Mouse (Mus musculus): ENCODE measurements around the gene Ndufb10. TPM values are rescaled to one million over a fixed set of nuclear protein-coding genes. Genes with fewer than 3 reads are reported as not detected.

Ndufb10 gene
- 418 and 458 TPM in 2 replicates for total RNA-seq (2021)
- long read RNA-seq, experiment 1, transcript Ndufb10-204 (2 exons, 430 nt) = minor isoform, 16 of 449 reads
- long read RNA-seq, experiment 1, transcript Ndufb10-201 (4 exons, 732 nt) = major isoform, 412 of 449 reads
- long read RNA-seq, experiment 1, partial matches to known transcripts = 10 of 449 reads
- long read RNA-seq, experiment 1, other reads (novel, unspliced or antisense) = 9 of 449 reads
- long read RNA-seq, experiment 2, transcript Ndufb10-201 (4 exons, 732 nt) = major isoform, 493 of 551 reads
- long read RNA-seq, experiment 2, transcript Ndufb10-204 (2 exons, 430 nt) = minor isoform, 26 of 551 reads
- long read RNA-seq, experiment 2, partial matches to known transcripts = 12 of 551 reads
- long read RNA-seq, experiment 2, other reads (novel, unspliced or antisense) = 17 of 551 reads

DNA sequence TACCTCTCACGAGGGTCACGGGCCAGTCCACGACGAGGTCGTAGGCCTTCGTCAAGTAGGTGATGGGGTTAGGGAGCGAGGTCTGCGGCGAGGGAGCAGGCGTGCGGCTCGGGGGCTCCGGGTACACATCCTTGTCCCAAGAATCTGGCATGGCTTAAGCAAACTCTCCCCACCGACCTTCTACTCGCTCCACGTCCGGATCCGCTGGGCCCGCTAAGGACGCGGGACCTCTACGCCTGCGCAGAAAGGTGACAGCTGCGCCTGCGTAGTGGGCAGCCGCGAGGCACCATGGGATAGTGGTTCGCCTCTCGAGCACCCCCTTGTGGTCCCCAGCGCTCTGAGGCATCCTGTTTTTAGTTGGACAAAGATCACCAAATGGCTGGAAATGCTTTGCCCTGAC is at the start of gene Ndufb10:
Gene Ndufb10, minus strand, starts transcription at position 295 of the 400 bp plus-strand sequence.
- DNase-seq = peak; percentile 98

DNA sequence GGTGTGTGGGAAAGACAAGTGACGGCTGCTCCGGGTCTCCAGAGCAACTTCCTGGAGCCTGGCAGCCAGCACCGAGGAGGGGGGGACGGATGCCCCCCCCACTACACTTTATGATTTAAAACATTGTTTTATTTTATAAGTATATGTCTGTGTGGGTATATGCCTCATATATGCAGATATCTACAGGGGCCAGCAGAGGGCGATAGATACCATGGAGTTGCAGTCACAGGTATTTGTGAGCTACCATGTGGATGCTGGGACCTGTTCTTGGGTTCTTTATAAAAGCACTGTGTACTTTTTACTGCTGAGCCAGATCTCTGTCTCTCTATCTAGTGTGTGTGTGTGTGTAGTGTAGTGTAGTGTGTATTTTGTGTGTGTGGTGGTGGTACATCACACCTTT is 49.0 kb upstream of the Ndufb10 start:
- DNase-seq = no peak

DNA sequence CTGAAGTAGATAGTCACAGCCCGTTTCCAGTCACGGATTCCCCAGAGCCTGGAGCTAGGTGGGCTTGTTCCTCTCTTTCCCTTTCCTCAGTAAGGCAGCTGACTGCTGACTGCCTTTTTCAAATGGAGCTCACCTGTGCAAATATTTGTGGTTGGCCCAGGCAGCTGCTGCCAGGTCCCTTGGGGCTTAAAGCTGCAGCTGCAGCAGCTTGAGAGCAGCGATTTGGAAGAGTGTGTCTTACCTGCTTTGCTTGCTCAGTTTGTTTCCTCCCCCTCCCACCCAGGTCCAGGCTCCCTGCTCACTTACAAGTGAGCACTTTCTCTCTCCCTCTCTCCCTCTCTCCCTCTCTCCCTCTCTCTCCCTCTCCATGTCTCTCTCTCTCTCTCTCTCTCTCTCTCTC is 44.9 kb upstream of the Ndufb10 start:
- no peak for DNase-seq

DNA sequence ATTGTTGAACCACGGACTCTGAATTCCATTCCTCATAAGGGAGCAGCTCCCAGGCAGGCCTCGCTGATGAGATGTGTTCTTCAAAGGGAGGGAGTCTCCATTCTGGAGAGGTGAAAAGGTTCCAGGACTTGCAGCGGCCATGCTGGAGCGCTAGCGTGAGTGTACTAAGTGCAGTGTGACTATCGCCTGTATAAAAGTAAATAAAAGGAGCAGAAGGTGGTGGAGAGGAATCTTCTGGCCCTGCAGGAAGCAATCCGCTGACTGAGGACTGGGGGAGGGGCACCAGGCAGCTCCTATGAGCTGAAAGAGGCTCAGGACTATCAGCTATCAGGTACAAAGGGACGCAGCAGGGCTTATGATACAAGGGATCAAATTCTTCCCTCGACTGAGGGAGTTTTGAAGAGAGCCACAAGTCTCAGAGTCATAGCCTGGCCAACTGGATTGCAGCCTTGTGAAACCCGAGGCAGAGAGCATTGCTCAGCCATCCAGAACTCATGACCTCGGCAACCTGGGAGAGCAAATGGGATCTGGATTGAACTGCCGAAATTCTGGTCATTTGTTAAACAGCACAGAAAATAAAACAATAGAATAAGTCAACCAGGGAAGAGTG is 42.1 kb upstream of the Ndufb10 start:
- no peak for DNase-seq

DNA sequence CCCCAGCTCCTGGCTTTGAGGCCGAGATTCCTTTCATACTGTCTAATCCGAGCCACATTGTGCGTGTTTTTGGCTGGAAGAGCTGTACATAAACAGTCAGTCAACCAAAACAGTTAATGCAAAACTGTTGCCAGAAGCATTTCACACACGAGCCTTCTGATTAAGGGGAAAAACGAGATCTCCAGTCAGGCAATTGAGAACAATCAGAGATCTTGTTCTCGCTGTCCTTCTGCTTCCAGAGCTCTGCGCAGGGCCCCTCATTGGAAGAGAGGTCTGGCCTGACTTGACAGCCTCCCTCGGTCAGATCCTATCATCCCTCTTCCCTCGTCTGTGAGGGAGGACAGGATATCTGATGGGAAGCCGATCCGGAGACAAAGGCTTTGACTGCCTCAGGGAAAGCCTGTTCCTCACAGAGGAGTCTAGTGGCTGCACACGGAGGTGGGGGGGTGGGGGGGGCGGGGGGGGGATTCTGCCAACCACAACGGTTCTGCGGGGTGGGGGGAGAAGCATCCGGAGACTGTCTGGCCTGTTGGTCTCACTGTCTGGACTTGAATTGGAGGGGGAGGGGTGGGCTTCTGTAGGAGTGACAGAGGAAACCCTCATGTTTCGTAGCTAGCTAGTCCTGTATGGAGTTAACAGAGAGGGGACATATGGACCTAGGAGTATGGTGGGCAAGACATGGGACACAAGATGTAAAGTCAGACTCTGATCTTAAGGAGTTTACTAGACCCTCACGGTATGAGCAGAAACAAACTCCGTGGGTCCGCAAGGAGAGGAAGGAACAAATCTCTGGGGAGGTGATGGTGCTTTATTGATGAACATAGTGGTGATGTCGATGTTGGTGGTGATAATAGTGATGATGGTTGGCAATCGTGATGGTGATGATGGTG is 41.0 kb upstream of the Ndufb10 start:
- peak; percentile 18 for DNase-seq

DNA sequence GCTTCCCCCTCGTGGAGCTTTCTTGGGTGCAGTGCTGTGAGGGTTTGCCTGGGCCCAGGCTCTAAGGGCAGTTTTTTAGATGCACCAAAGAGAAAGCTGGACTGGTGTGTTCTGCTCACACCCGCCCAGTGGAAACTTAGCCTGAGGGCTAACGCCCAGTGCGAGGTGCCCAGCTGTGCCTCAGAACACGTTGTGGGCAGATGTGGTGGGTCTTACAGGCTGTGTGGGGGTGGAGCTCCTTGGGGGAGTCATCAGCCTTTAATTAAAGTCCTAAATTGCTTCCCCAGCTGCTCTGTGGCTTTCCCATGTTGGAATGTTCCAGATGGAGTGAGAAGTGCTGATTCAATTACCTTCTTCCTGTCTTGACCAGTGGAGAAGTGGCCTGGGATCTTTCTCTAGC is 36.8 kb upstream of the Ndufb10 start:
- DNase-seq = no peak

DNA sequence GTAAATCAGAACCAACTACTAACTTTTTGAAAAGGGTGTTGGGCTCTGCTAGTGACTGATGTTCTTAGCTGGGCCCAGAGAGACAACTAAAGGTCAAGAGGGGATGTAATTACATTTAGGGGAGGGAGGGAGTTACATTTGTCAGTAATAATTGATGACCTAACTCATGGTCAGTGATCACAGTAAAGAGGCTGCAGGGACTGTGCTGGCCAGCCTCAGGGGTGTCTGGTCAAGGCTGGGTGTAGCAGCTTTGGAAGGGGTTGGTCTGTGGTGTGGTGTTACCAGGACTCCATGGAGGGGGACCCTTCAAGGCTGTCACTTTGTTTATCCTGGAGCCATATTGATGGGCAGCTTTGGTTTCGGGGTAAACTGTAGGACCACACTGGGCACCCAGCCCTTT is 33.1 kb upstream of the Ndufb10 start:
- DNase-seq = no peak

DNA sequence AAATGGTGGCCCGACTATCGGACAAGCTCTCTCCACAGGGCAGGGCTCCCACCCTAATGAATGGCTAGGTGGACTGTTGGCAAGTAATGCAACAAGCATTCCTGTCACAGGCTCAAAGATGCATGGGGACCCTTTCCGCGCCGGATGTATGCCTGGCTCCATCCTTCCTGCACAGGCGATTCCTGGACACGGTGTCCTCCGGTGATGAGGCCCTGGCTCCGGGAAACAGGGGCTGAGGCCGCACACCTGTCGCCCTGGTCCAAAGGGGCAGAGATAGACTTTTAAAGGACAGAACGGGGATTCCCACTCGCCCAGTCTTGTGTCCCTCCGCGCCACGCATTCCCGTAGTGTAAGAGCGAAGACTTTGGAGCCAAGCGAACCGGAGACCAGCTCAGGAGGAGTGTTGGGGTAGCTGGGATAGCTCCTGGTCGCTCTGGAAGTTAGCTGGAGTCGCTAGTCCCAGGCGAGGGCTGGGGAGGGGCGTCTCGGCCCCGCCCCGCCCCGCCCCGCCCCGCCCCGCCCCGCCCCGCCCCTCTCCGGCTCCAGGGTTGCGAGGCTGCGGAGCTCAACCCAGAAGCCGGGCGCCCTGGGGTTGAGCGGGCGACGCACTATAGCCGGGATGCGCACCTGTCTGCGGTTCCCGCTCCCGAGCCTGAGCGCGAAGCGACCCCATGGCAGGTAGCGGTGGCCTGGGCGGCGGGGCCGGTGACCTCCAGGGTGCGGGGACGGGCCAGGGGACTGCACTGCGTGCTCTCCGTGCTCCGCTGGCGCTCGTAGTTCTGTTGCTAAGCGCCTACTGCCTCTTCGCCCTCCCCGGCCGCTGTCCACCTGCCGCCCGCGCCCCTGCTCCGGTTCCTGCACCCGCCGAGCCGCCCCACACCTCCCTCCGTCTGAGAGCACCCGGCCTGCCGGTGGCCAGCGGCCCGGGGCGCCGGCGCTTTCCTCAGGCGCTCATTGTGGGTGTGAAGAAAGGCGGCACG is 28.4 kb upstream of the Ndufb10 start, which contains the start of gene Hs3st6:
Gene Hs3st6, plus strand, starts transcription at position 574 of the 980 bp plus-strand sequence.
- peak; percentile 48 for DNase-seq

DNA sequence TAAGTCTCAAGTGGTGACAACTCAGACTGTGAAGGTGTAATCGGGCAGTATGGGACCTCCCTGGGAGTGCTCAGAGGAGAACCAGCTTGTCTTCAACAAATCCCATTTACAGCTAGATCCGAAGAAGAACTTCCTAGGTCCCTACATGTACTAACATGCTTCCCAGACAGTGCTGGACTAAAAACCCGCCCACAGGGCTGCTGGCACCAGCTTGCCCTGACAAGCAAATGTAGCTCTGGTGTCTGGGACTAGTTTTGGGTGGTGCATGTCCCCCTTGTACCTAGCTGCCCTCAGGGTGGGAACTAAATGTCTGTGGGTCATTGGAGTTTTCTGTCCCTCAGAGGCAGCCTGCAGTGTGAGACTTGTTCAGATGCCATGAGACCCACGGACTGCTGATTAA is 27.2 kb upstream of the Ndufb10 start:
- DNase-seq = no peak

DNA sequence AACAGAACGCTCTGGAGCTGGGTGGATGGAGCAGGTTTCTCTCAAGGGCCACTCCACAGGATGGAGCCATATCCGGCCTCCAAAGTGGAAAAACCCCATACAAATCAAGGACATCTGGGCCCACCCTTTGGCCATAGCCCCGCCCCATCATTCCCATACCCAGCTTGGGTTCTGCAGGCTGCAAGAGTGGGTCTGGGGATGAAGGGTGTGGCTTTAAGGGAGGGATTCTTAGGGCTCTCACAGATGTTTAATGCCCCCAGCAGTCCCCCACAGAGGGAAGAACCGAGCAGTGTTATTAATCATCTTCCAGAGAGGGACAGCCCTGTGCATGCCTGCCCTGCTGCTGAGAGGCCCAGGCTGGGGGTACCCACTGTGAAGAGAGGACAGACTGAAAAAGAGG is 22.7 kb upstream of the Ndufb10 start:
- DNase-seq = no peak

DNA sequence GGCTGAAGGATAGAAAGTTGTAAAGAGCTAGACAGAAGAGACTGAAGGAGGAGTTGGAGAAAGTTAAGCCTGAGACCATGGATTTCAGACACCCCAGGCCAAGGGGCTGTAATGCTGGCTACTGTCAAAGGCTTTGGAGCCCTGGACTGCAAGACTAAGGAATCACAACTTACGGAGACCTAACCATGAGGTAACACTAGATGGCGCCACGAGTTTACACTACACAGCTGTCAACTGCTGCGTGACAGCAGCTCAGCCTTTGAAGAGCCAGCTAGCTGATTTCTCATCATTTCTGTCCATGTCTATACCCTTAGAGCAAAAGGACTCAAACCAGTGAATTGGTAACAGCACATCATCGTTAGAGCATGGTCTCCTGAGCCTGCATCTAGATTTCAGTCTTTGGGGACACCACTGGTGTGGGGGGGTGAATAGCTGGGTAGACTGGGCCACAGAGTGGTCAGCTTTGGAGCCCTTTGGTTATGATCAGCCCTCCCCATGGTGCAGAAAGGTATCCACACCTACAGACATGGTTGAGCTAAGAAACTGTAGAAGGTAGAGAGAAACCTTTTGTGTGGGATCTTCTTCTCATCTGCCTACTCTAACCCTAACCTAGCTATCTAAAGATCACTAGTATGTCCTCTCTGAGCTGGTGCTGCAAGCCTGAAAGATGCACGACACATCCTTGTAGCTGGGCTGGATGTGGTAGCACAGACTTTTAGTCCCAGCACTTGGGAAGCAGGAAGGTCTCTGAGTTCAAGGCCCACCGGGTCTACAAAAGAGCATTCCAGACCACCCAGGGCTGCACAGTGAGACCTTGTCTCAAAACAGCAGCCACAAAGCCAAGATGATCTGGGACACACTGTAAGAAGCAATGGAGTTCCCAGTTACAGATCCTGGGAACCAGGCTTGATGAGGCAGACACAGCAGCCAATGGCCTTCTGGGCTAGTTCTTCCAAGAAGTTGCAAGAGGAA is 21.5 kb upstream of the Ndufb10 start:
- DNase-seq = peak; percentile 90

DNA sequence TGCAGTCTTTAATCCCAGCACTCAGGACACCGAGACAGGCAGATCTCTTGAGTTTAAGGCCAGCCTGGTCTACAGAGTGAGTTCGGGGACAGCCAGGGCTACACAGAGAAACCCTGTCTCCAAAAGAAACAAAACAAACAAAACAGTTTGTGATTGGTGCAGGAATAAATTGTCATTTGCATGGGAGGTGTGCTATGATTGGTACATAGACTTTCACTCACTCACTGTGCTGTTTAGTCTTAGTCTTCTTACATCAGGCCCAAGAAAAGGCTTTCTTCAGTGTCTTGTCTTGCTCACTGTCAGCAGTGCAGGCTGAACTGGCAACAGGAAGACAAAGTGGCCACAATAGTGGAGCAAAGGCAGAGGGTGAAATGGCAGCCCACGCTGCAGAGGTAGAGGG is 20.1 kb upstream of the Ndufb10 start:
- no peak for DNase-seq

DNA sequence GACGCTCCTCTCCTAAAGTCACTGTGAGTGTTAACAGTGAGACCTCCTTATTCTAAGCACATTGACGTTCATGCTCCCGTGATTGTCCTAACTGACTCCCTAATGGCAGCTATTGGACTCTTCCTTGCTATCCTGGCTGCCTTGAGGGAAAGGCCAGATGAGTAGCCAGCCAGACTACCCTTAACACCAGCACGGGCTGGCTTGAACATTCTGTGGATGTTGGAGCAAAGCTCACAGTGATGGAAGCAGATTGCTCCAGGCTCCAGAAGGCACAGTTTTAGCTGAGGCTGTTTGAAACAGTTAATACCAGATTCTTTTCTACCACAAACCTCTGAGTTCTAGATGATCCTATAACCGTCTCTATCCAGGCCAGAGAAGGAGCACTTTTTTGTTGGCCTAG is 19.6 kb upstream of the Ndufb10 start:
- no peak for DNase-seq

DNA sequence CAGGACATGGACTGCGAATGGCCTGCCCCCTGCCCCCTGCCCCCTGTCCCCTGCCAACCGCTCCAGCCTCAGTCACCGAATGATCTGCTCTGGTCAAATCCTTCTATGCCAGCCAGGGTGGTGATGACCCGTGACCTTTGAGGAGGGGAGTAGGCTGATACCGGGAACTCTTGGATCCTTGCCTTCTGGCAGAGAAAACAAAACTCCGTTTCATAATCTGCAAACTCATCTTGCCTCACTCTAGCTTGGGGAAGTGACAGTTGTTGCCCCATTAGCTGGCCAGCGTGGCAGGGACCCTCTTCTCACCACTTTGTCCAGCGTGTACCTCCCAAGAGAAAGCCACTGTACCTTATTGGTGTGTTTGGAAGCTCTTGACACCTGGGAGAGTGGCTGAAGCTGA is 18.0 kb upstream of the Ndufb10 start:
- peak; percentile 45 for DNase-seq

DNA sequence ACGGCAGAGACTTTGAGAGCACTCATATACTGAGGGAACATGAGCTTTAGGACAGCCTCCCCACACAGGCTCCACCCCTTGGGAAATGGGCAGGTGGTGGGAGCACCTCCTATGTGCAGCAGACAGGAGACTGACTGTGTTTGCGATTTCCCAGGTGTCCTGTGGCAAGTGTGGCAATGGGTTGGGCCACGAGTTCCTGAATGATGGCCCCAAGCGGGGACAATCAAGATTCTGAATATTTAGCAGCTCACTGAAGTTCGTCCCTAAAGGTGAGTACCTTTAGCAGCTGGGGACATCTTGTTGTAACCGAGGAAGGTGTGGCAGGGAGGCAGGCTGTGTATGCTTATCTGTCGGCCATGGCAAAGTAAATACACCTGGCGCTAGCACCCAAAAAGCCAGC is 15.6 kb upstream of the Ndufb10 start:
- DNase-seq = no peak

DNA sequence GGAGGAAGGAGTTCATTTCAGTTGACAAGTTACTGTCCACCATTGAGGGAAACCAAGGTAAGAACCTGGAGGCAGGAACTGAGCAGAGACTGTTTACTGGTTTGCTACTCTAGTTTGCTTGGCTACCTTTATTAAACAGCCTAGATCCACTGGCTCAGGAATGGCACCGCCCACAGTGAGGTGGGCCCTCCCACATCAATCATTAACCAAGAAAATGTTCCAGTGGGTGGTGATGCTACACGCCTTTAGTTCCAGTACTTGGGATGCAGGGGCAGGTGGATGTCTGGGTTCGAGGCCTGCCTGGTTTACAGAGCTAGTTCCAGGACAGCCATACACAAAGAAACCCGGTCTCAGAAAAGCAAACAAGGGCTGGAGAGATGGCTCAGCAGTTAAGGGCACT is 14.0 kb upstream of the Ndufb10 start:
- DNase-seq = no peak

DNA sequence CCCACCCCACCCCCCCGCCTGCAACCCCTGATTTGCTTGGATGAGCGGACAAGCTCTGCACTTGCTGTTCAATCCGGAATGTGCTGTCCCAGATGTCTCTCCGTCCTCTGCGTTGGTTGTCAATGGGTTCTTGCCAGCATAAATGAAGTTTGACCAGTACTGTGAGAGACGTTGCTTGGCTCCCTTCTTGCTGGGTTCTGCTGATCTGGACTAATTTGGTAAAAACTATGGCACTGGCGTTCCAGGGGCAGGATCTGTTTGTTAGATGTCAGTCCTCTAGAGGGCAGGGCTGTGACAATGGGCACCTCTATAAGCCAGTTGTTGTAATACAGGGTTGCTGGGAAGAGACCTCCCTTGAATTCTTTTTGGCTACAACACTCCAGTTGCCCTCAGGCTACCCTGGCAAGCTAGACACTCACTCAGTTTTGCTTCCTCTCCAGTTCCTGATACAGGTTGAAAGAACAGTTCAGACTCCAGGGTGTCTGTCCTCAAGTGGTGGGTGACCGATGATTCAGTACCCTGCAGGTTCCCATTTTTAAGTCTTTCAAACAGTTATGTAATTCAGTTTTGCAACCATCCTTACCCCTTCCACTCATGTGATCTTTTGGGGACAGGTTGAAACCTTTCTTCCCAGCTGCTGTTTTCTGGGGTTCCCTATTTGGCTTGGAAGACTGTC is 13.0 kb upstream of the Ndufb10 start:
- peak; percentile 21 for DNase-seq

DNA sequence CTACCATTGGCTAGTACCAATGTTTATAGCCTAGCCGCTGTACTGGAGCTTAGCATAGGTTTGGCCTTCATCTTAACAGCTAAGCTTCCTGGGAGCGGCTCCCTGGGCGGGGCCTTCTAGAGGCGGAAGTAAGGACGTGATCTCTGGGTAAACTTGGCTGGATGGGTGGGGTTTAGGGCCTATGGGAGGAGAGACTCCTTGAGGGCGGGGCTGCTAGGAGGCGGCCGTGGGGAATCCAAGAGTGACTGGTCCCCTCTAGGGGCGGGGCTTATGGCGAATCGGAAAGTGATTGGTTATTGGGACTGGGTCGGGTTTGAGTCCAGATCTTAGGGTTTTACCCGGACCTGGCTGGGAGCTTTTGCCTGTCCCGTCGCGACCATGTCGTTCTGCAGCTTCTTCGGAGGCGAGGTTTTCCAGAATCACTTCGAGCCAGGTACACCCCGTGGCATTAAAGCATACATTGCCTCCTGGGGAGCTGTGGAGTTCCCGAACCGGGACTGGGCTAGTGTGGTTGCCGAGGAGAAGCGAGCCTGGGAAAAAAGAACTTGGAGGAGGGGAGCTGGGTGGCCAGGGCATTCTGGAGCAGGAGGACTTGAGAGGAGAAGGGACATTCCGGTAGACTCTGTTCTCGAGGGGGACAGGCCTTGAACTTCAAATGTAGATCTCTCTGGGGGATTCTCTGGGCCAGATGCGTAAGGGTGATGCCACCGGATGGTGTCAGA is 12.2 kb upstream of the Ndufb10 start, which contains the start of gene Msrb1:
Gene Msrb1, plus strand, starts transcription at position 313 of the 722 bp plus-strand sequence.
- peak; percentile 99 for DNase-seq

DNA sequence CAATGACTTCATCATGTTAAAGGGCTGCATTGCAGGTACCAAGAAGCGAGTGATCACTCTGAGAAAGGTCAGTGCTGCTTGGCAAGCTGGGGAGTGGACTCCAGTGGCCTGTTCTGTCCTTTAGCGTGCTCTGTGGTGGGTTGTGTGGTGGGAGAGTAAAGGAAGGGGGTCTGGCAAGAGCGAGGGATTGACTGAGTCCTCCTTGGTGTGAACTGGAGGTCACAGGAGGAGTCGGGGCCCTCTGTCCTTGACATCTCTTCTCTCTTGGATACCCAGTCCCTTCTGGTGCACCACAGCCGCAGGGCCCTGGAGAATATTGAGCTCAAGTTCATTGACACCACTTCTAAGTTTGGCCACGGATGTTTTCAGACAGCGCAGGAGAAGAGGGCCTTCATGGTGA is 11.2 kb upstream of the Ndufb10 start:
- DNase-seq = no peak
